Mouse (Mus musculus): Measurements from ENCODE around the gene H6pd. TPM values are rescaled to one million over a fixed set of nuclear protein-coding genes. Genes with fewer than 3 reads are reported as not detected.
"Not testable (repeated sequence)": the region's sequence is repeated elsewhere in the genome, so short reads cannot be mapped to it uniquely, and the experiment has no call there.

H6pd gene
- polyA plus RNA-seq, 1 experiment from 2014 or later: 12.7 TPM

DNA sequence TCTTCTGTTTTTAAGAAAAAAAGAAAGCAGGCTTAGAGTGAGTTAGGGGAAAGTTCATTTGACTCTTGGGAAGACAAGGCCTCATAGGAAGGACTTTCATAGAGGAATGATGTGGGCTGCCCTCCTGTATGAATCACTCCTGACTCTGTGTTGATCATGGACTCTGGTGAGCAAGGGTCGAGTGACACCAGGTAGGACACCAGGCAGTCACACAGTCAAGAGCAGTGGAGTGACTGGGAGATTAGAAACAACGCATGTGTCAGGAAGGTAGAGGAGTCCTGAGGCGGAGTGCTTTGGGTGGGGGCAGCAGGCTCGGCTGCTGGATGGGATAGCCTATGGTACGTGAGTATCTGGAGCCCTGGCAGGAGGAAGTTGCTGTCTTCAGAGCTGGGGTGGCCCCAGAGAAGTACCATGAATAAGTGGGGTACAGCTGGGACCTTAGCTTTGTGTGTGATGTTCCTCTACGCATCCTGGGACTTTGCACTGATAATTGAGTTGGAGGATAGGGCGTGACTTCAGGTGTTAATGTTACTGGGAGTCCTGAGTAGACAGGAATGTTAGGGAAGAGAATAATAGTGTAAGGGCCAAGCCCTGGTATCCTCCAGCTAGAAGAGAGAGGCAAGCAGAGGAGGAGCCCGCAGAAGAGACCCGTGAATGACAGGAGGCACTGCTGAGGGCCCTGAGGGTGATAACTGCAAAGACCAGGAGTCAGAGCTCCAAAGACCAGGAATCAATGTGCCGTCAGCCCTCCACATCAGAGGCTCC is 32.7 kb upstream of the H6pd start:
- WGBS: 74% methylated on average over 10 of the region's 10 CpGs
- H3K9ac ChIP-seq: no peak overlapping the region

DNA sequence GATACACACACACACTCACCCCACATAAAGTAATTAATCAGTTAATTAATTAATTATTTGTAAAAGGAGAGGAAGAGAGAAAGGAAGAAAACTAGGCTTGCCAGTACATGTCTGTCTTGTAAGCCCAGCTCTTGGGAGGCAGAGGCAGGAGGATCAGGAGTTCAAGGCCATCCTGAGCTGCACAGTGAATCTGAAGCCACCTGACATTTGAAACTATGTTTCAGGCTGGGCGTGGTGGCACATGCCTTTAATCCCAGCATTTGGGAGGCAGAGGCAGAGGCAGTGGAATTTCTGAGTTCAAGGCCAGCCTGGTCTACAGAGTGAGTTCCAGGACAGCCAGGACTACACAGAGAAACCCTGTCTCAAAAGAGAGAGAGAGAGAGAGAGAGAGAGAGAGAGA is 32.0 kb upstream of the H6pd start:
- 70% methylated on average over 1 of the region's 1 CpGs for WGBS
- H3K4me3 ChIP-seq; H3K36me3 ChIP-seq; H3K27ac ChIP-seq (ENCODE audit: poor library complexity, severe bottlenecking); H3K9ac ChIP-seq; H3K9me3 ChIP-seq (replicated peaks); H3K4me1 ChIP-seq (replicated peaks); ATAC-seq (ENCODE audit: insufficient number of reproducible peaks, low FRiP score); H3K4me2 ChIP-seq: not testable (repeated sequence)
- peaks cover 12% of the 10 kb centered on the region for H3K27me3 ChIP-seq (replicated peaks)

More for the DNA sequence above, 32.7 kb upstream of the H6pd start:
- H3K4me1 ChIP-seq (replicated peaks): no peaks in the 10 kb centered on the region
- peaks cover 18% of the 10 kb centered on the region for H3K27me3 ChIP-seq (replicated peaks)
- H3K27ac ChIP-seq (ENCODE audit: poor library complexity, severe bottlenecking): no peak overlapping the region
- no peak overlapping the region for H3K4me2 ChIP-seq
- 0 out of 2 replicates have a peak, but pooled peaks cover 2% of the 10 kb centered on the region for H3K9me3 ChIP-seq (replicated peaks)
- ATAC-seq (ENCODE audit: insufficient number of reproducible peaks, low FRiP score): no peak
- no peaks in the 10 kb centered on the region for H3K36me3 ChIP-seq
- H3K4me3 ChIP-seq: no peak overlapping the region

DNA sequence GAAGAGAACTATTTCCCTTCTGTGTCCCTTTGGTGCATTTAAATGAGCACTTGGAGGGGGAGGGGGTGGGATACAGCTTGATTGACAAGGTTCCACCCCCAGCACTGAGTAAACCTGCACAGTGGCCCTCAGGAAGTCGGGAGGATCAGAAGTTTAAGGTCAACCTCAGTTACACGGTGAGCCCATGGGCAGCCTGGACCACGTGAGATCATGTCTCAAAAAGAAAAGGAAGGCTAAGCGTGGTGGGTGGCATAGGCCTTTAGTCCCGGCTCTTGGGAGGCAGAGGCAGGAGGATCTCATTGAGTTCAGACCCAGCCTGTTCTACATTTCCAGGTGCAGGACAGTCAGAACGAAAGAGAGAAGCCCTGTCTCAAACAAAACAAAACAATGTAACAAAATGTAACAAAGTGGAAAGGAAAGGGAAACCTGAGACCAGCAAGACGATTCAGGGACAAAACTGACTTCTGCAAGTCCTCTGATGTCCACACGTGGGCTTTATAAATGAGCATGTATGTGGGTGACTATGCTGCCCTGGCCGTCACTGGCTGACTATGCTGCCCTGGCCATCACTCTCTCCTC is 31.3 kb upstream of the H6pd start:
- 77% methylated on average over 9 of the region's 9 CpGs for WGBS
- Histone ChIP-seq H3K27me3 (replicated peaks) (peaks cover 8% of the 10 kb centered on the region), H3K36me3 (no peaks in the 10 kb centered on the region), H3K4me1 (replicated peaks) (0 out of 2 replicates have a peak, but pooled peaks cover 2% of the 10 kb centered on the region), H3K4me3 (no peak overlapping the region), H3K4me2 (no peak overlapping the region), H3K9me3 (replicated peaks) (0 out of 2 replicates have a peak, but pooled peaks cover 2% of the 10 kb centered on the region), H3K9ac (no peak overlapping the region), H3K27ac (ENCODE audit: poor library complexity, severe bottlenecking) (no peak overlapping the region)
- ATAC-seq (ENCODE audit: insufficient number of reproducible peaks, low FRiP score): no peak

DNA sequence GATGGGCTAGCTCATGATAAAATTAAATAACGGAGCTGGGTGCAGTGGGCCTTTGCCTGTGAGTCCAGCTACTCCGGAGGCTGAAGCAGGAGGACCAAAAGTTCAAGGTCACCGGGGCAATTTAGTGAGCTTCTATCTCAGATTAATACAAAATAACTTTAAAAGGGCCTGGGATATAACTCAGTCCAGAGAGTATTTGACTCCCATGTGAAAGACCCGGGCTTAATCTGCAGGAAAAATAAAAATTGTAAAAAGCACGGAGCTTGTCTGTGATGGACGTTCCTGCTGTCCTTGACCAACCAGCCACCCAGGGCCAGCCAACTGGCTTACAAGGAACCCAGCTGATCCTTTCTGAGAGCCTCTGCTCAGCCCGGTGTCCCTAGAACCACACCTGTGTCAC is 29.7 kb upstream of the H6pd start:
- H3K27ac ChIP-seq (ENCODE audit: poor library complexity, severe bottlenecking): no peak overlapping the region
- ATAC-seq (ENCODE audit: insufficient number of reproducible peaks, low FRiP score): no peak
- no peak overlapping the region for H3K9ac ChIP-seq
- H3K4me1 ChIP-seq (replicated peaks): peaks cover 9% of the 10 kb centered on the region
- no peak overlapping the region for H3K4me3 ChIP-seq
- peaks cover 18% of the 10 kb centered on the region for H3K27me3 ChIP-seq (replicated peaks)
- H3K9me3 ChIP-seq (replicated peaks): 0 out of 2 replicates have a peak, but pooled peaks cover under 1% of the 10 kb centered on the region
- H3K4me2 ChIP-seq: no peak overlapping the region
- 79% methylated on average over 7 of the region's 7 CpGs for WGBS
- no peaks in the 10 kb centered on the region for H3K36me3 ChIP-seq

DNA sequence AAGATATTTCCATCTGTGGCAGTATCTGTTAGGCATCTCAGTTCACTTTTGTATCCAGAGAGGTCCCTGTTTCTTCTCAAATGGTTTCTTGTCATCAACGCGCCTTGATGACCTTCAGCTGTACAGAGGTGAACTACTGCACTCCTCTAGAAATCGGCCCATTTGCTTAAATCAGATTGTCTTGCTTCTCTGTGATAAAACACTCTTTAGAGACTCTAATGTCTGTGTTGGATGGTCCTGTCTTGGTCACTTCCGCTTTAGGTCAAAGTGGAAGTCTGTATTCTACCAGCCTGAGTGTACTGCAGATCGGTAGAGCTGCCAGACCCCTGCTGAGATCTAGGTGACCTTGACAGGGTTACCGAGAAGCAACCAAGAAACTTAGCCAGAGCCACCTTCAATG is 27.3 kb upstream of the H6pd start:
- 56% methylated on average over 6 of the region's 6 CpGs for WGBS
- no peaks in the 10 kb centered on the region for H3K36me3 ChIP-seq
- no peak for ATAC-seq (ENCODE audit: insufficient number of reproducible peaks, low FRiP score)
- peaks cover 18% of the 10 kb centered on the region for H3K4me1 ChIP-seq (replicated peaks)
- no peak overlapping the region for H3K4me3 ChIP-seq
- no peaks in the 10 kb centered on the region for H3K9me3 ChIP-seq (replicated peaks)
- peaks cover 41% of the 10 kb centered on the region for H3K27me3 ChIP-seq (replicated peaks)
- no peak overlapping the region for H3K27ac ChIP-seq (ENCODE audit: poor library complexity, severe bottlenecking)
- no peak overlapping the region for H3K4me2 ChIP-seq
- H3K9ac ChIP-seq: no peak overlapping the region

DNA sequence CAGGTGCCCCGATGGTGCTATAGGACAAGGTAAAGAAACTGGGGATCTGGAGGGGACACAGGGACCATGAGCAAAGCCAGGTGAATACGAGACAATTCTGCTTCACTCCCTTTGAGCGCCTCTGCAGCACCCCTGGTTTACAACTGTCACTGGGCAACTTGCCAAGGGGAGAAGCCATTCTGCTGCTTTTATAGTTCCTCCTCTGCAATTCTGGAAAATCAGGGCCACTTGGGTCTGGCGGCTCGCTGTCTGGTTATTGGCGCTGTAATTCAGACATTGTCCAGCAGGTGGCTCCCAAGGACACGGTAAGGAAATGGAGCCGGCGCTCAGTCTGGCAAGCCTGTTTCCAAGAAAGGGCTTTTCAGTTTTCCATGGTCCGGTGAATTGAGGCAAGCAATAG is 26.5 kb upstream of the H6pd start:
- no peak overlapping the region for H3K27ac ChIP-seq (ENCODE audit: poor library complexity, severe bottlenecking)
- no peak overlapping the region for H3K4me2 ChIP-seq
- H3K9me3 ChIP-seq (replicated peaks): no peaks in the 10 kb centered on the region
- H3K27me3 ChIP-seq (replicated peaks): peaks cover 46% of the 10 kb centered on the region
- H3K4me3 ChIP-seq: no peak overlapping the region
- no peak overlapping the region for H3K9ac ChIP-seq
- ATAC-seq (ENCODE audit: insufficient number of reproducible peaks, low FRiP score): no peak
- peaks cover 23% of the 10 kb centered on the region for H3K4me1 ChIP-seq (replicated peaks)
- 12% methylated on average over 10 of the region's 10 CpGs for WGBS
- no peaks in the 10 kb centered on the region for H3K36me3 ChIP-seq

DNA sequence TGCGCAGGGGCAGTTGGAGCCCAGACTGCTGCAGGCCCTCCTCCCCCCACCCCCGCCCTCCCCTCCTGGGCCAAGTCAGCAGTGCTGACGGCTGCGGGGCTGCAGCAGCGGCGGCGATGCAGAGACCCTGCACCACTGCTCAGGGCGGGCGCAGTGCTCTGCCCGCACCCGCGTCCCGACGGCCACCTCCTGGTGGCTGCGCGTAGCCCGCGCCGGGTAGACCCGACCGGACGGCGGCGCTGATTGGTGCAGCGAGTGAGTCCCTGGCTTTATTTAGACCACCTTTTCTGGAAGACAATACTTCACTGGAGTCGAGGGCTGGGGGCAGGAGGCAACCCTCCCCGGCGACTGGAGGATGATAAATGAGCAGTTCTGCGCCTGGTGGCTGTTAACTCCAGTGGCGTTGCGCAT is 24.4 kb upstream of the H6pd start:
- Histone ChIP-seq H3K36me3 (no peaks in the 10 kb centered on the region), H3K9me3 (replicated peaks) (no peaks in the 10 kb centered on the region), H3K4me1 (replicated peaks) (peaks cover 31% of the 10 kb centered on the region), H3K9ac (0 out of 2 replicates have a peak overlapping the region, but pooled peaks have one; percentile 17), H3K27me3 (replicated peaks) (peaks cover 63% of the 10 kb centered on the region), H3K4me2 (peak overlapping the region; percentile 68), H3K27ac (ENCODE audit: poor library complexity, severe bottlenecking) (no peak overlapping the region), H3K4me3 (peak overlapping the region; percentile 32)
- under 1% methylated on average over 31 of the region's 31 CpGs for WGBS
- 0 out of 2 replicates have a peak, but pooled peaks have one; percentile 26 for ATAC-seq (ENCODE audit: insufficient number of reproducible peaks, low FRiP score)

DNA sequence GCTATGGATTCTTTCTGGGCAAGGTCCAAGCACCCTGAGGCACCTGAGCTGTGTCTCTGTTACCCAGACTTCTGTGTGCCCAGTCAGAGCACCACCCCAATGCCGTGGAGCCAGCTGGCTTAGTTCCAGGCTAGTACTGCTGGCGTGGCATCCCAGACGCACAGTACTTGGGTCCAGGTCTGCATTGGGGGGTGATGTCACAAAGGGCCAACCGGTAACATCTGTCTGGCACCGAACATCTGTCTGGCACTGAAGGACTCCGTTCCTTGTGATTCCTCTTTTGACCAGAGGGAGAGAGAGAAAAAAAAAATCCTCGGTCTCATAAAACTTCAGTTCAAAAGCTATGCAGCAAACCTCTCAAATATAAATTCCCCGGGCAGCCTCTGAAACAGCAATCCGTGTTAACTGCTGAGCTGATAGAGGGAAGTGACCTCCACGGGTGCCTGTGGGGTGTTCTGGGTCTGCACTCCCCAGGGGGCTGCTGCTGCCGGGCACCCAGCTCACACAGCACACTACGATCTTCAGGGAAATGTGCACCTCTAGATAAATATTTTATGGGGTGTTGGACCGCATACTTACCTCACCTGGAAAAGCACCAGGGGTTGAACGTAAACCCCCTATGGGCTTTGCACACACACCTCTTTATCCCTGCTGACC is 22.5 kb upstream of the H6pd start:
- Histone ChIP-seq H3K4me3 (peak overlapping the region; percentile 59), H3K27ac (ENCODE audit: poor library complexity, severe bottlenecking) (no peak overlapping the region), H3K9me3 (replicated peaks) (no peaks in the 10 kb centered on the region), H3K9ac (peak overlapping the region; percentile 52; the same call in 1 of the 2 replicates), H3K36me3 (no peaks in the 10 kb centered on the region), H3K4me2 (peak overlapping the region; percentile 86), H3K4me1 (replicated peaks) (peaks cover 32% of the 10 kb centered on the region), H3K27me3 (replicated peaks) (peaks cover 77% of the 10 kb centered on the region)
- no peak for ATAC-seq (ENCODE audit: insufficient number of reproducible peaks, low FRiP score)
- 28% methylated on average over 14 of the region's 14 CpGs for WGBS

DNA sequence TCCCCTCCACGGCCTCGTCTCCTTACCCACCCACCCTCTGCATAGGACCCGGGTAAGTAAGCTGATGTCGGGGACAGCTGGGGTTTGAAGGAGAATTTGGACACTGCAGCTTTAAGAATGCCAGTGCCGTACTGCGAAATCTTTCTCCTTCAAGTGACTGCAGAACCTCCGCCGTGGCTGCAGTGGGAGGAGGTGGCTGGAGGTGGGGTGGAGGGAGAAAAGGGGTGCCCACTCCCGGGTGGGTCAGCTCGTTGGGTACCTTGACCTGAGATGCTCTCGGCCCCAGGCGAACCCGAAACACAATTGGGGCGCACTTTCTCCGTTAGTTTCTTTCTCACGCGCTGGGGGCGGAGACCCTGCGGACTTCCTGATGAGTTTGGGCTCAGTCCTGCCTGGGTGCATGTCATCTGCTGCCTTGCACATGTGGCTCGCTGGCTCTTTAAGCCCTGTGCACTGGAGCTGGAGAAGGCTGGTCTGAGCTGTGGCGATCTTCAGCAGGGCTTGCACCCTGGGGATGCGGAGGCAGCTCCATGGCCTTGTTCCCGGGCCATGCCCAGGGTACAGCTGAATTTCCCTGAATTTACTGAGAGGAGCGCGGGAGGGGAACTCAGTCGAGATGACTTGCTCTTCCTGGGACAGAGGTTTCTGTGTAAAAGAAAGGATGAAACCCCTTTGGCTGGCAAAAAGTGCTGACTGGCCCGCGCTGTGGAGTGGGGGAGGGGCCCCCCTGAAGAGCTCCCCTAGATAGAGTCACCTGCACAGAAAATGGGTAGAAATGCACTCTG is 21.8 kb upstream of the H6pd start:
- Histone ChIP-seq H3K27ac (ENCODE audit: poor library complexity, severe bottlenecking) (no peak overlapping the region), H3K27me3 (replicated peaks) (peaks cover 77% of the 10 kb centered on the region), H3K36me3 (no peaks in the 10 kb centered on the region), H3K4me3 (peak overlapping the region; percentile 59), H3K4me2 (peak overlapping the region; percentile 86), H3K9me3 (replicated peaks) (no peaks in the 10 kb centered on the region), H3K4me1 (replicated peaks) (peaks cover 39% of the 10 kb centered on the region), H3K9ac (peak overlapping the region; percentile 52)
- under 1% methylated on average over 28 of the region's 28 CpGs for WGBS
- 0 out of 2 replicates have a peak, but pooled peaks have one; percentile 19 for ATAC-seq (ENCODE audit: insufficient number of reproducible peaks, low FRiP score)

DNA sequence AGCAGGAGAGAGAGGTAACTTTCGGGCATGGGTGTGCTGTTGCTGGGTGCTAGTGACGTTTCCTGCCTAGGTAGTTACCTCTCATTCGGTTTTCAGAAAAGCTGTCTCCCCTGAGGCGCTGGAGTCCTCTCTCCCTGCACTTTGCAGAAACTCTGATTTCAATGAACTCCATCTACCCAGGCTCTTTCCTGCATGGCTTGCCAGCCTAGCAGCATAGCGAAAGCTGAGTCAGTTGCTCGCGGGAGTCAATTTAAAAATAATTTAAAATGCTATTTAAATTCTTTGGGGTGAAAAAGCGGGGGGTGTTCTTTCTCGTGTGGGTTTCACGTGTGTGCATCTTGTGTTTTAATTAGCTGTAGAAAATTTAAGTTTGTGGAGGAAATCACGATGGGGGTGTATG is 21.1 kb upstream of the H6pd start:
- H3K9ac ChIP-seq: no peak overlapping the region; the same call in 1 of the 2 replicates
- peaks cover 38% of the 10 kb centered on the region for H3K4me1 ChIP-seq (replicated peaks)
- H3K4me3 ChIP-seq: peak overlapping the region; percentile 59
- no peaks in the 10 kb centered on the region for H3K36me3 ChIP-seq
- no peaks in the 10 kb centered on the region for H3K9me3 ChIP-seq (replicated peaks)
- WGBS: 5% methylated on average over 11 of the region's 11 CpGs
- peak overlapping the region; percentile 86 for H3K4me2 ChIP-seq
- no peak for ATAC-seq (ENCODE audit: insufficient number of reproducible peaks, low FRiP score)
- H3K27me3 ChIP-seq (replicated peaks): peaks cover 73% of the 10 kb centered on the region
- H3K27ac ChIP-seq (ENCODE audit: poor library complexity, severe bottlenecking): no peak overlapping the region

Data from heart, embryonic 12.5 days (tissue).